Mouse (Mus musculus): Measurements from ENCODE around the gene Spryd4. TPM values are rescaled to one million over a fixed set of nuclear protein-coding genes. Genes with fewer than 3 reads are reported as not detected.
A peak's percentile ranks its signal among the peaks of the same experiment; 100 is the strongest.

The Spryd4 gene
- total and polyA plus RNA-seq, 2 experiments from 2014 or later = 20.8 to 22.7 TPM

DNA sequence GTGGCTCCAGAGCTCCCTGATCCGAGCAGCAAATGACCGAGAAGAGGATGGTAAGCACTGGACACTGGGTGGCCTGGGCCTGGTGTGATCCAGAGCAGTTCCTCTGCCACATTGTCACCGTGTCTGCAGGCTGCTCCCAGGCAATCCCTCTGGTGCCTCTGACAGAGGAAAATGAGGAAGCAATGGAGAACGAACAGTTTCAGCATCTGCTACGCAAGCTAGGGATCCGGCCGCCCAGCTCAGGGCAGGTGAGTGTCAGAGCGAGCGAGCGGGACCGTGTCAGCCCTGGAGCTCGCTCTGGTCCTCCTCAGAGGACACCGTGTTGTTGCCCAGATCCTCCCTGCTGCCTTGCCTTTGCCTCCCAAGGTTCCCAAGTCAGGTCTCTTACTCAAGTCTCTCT is 39.0 kb upstream of the Spryd4 start:
- no peak overlapping the region for H3K4me2 ChIP-seq (ENCODE audit: low read depth)
- no peak overlapping the region for H3K27ac ChIP-seq (ENCODE audit: low read depth, low read length)
- no peaks in the 10 kb centered on the region for H3K9me3 ChIP-seq (ENCODE audit: low read length)
- 95% methylated on average over 13 of the region's 13 CpGs for WGBS
- peaks cover 43% of the 10 kb centered on the region for H3K36me3 ChIP-seq (ENCODE audit: insufficient read depth)
- no peak overlapping the region for H3K4me3 ChIP-seq (ENCODE audit: low read depth, low read length)
- ATAC-seq (no peak), DNase-seq (no peak)
- no peak for TF ChIP-seq CTCF (IDR thresholded peaks at IDR 0.05; ENCODE audit: low read depth)
- H3K4me1 ChIP-seq (ENCODE audit: insufficient read depth) = no peaks in the 10 kb centered on the region
- no peak overlapping the region for H3K9ac ChIP-seq
- no peaks in the 10 kb centered on the region for H3K27me3 ChIP-seq (ENCODE audit: insufficient read depth, low read length)

DNA sequence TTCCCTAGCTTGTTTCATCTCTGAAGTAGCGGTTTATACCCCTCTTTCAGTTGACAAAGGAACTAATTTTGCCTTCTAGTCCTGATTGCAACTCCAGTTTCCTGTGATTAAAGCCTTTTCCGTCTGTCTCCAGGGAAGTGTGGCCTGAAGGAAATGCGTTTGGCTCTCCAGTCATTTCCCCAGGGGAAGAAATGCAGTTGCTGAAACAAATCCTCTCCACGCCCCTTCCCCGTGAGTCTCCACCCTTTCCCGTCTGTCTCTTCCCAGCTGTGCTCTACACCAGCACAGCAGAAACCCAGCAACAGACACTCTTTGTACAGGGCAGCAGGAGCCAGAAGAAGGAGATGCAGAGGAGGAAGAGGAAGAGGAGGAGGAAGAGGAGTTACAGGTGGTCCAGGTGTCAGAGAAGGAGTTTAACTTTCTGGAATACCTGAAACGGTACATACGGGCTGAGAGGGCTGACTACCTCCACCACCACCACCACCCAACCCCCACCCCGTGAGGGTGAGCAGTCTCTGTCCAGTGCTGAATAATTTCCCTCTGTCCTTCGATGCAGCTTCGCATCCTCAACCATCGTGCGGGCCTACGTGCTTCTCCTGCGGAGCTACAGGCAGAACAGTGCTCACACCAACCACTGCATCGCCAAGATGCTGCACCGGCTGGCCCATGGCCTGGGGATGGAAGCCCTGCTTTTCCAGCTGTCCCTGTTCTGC is 35.6 kb upstream of the Spryd4 start:
- H3K4me2 ChIP-seq (ENCODE audit: low read depth) = no peak overlapping the region
- H3K4me3 ChIP-seq (ENCODE audit: low read depth, low read length) = no peak overlapping the region
- no peaks in the 10 kb centered on the region for H3K27me3 ChIP-seq (ENCODE audit: insufficient read depth, low read length)
- TF ChIP-seq CTCF (IDR thresholded peaks at IDR 0.05; ENCODE audit: low read depth) = no peak
- no peaks in the 10 kb centered on the region for H3K4me1 ChIP-seq (ENCODE audit: insufficient read depth)
- H3K27ac ChIP-seq (ENCODE audit: low read depth, low read length) = no peak overlapping the region
- no peak overlapping the region for H3K9ac ChIP-seq
- H3K9me3 ChIP-seq (ENCODE audit: low read length) = no peaks in the 10 kb centered on the region
- DNase-seq (no peak), ATAC-seq (no peak)
- 85% methylated on average over 17 of the region's 17 CpGs for whole genome bisulfite sequencing
- peaks cover 51% of the 10 kb centered on the region for H3K36me3 ChIP-seq (ENCODE audit: insufficient read depth)

DNA sequence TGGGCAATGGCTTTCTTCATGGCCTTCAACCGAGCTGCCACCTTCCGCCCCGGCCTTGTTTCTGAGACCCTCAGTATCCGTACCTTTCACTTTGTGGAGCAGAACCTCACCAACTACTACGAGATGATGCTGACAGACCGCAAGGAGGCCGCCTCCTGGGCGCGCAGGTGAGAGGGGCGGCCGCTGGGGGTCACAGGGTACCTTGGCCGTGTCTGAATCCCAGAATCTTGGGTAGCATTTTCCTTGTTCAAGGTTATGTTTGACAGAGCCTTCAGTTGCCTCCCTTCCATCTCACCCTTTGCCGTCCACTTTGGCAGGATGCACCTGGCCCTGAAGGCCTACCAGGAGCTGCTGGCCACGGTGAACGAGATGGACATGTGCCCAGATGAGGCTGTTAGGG is 32.5 kb upstream of the Spryd4 start:
- DNase-seq = no peak
- no peak for TF ChIP-seq CTCF (IDR thresholded peaks at IDR 0.05; ENCODE audit: low read depth)
- no peaks in the 10 kb centered on the region for H3K27me3 ChIP-seq (ENCODE audit: insufficient read depth, low read length)
- H3K4me3 ChIP-seq (ENCODE audit: low read depth, low read length) = no peak overlapping the region
- H3K36me3 ChIP-seq (ENCODE audit: insufficient read depth) = peaks cover 31% of the 10 kb centered on the region; the same call in 1 of the 2 replicates
- H3K9me3 ChIP-seq (ENCODE audit: low read length) = no peaks in the 10 kb centered on the region
- H3K9ac ChIP-seq = no peak overlapping the region
- H3K4me2 ChIP-seq (ENCODE audit: low read depth) = no peak overlapping the region
- WGBS = 95% methylated on average over 15 of the region's 15 CpGs
- ATAC-seq = no peak
- H3K27ac ChIP-seq (ENCODE audit: low read depth, low read length) = no peak overlapping the region
- H3K4me1 ChIP-seq (ENCODE audit: insufficient read depth) = no peaks in the 10 kb centered on the region

DNA sequence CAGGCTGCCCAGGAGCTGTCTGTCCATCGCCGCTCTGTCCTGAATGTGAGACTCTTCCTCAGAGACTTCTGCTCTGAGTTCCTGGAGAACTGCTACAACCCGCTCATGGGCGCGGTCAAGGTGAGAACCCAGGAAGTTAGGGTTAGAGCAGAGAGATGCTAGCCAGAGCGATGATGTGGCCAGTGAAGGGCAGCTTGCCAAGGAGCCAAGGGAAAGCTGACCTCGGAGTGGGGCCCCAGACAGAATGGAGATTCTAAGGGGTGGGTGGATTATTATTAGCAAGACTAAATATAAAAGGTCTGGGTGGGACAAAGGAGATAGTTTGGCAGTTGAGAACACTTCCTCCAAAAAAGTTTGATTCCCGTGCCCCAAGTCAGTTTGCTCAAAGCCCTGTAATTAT is 31.6 kb upstream of the Spryd4 start:
- H3K36me3 ChIP-seq (ENCODE audit: insufficient read depth) = peaks cover 25% of the 10 kb centered on the region; the same call in 1 of the 2 replicates
- H3K4me1 ChIP-seq (ENCODE audit: insufficient read depth) = no peaks in the 10 kb centered on the region
- no peak overlapping the region for H3K4me2 ChIP-seq (ENCODE audit: low read depth)
- no peak overlapping the region for H3K4me3 ChIP-seq (ENCODE audit: low read depth, low read length)
- H3K9me3 ChIP-seq (ENCODE audit: low read length) = no peaks in the 10 kb centered on the region
- DNase-seq = no peak
- no peaks in the 10 kb centered on the region for H3K27me3 ChIP-seq (ENCODE audit: insufficient read depth, low read length)
- no peak overlapping the region for H3K27ac ChIP-seq (ENCODE audit: low read depth, low read length)
- 94% methylated on average over 8 of the region's 8 CpGs for WGBS
- ATAC-seq = no peak
- TF ChIP-seq CTCF (IDR thresholded peaks at IDR 0.05; ENCODE audit: low read depth) = no peak
- H3K9ac ChIP-seq = no peak overlapping the region

DNA sequence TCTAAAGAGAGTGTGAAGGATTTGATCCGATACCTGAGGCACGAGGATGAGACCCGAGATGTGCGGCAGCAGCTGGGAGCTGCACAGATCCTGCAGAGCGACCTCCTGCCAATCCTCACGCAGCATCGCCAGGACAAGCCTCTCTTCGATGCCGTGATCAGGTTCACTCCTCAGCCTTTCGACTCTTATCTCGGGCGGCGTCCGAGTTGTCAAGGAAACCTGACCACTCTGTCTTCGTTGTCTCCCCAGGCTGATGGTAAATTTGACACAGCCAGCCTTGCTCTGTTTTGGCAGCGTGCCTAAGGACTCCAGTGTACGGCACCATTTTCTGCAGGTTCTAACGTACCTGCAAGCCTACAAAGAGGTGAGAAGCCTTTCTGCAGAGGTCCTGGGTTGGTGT is 28.5 kb upstream of the Spryd4 start:
- no peaks in the 10 kb centered on the region for H3K27me3 ChIP-seq (ENCODE audit: insufficient read depth, low read length)
- 0 out of 2 replicates have a peak, but pooled peaks cover 14% of the 10 kb centered on the region for H3K36me3 ChIP-seq (ENCODE audit: insufficient read depth)
- 94% methylated on average over 18 of the region's 18 CpGs for WGBS
- TF ChIP-seq CTCF (IDR thresholded peaks at IDR 0.05; ENCODE audit: low read depth) = no peak
- H3K4me3 ChIP-seq (ENCODE audit: low read depth, low read length) = no peak overlapping the region
- ATAC-seq = no peak
- no peak overlapping the region for H3K4me2 ChIP-seq (ENCODE audit: low read depth)
- H3K4me1 ChIP-seq (ENCODE audit: insufficient read depth) = no peaks in the 10 kb centered on the region
- H3K9me3 ChIP-seq (ENCODE audit: low read length) = no peaks in the 10 kb centered on the region
- no peak for DNase-seq
- H3K27ac ChIP-seq (ENCODE audit: low read depth, low read length) = no peak overlapping the region
- no peak overlapping the region for H3K9ac ChIP-seq

DNA sequence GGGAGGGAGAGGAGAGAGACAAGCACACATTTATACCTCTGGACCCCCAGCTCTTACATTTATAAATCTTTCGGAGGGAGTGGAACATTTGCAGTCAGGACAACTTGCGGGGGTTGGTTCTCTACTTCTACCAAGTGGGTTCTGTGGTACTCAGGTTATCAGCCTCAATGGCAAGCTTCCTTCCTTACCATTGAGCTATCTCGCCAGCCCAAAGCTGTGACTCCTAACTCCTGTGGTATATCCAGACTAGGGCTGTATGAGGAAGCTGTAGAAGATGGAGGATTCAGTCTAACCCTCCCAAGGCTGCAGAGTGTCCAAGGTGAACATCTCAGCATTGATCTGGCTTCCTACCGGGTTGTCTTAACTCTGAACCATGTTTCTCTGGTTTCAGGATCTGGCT is 27.5 kb upstream of the Spryd4 start:
- DNase-seq (no peak), ATAC-seq (no peak)
- Histone ChIP-seq H3K9me3 (ENCODE audit: low read length) (no peaks in the 10 kb centered on the region), H3K27ac (ENCODE audit: low read depth, low read length) (no peak overlapping the region), H3K4me3 (ENCODE audit: low read depth, low read length) (no peak overlapping the region), H3K36me3 (ENCODE audit: insufficient read depth) (0 out of 2 replicates have a peak, but pooled peaks cover 8% of the 10 kb centered on the region), H3K27me3 (ENCODE audit: insufficient read depth, low read length) (no peaks in the 10 kb centered on the region), H3K4me1 (ENCODE audit: insufficient read depth) (no peaks in the 10 kb centered on the region), H3K9ac (no peak overlapping the region), H3K4me2 (ENCODE audit: low read depth) (no peak overlapping the region)
- 97% methylated on average over 4 of the region's 4 CpGs for WGBS
- no peak for TF ChIP-seq CTCF (IDR thresholded peaks at IDR 0.05; ENCODE audit: low read depth)

DNA sequence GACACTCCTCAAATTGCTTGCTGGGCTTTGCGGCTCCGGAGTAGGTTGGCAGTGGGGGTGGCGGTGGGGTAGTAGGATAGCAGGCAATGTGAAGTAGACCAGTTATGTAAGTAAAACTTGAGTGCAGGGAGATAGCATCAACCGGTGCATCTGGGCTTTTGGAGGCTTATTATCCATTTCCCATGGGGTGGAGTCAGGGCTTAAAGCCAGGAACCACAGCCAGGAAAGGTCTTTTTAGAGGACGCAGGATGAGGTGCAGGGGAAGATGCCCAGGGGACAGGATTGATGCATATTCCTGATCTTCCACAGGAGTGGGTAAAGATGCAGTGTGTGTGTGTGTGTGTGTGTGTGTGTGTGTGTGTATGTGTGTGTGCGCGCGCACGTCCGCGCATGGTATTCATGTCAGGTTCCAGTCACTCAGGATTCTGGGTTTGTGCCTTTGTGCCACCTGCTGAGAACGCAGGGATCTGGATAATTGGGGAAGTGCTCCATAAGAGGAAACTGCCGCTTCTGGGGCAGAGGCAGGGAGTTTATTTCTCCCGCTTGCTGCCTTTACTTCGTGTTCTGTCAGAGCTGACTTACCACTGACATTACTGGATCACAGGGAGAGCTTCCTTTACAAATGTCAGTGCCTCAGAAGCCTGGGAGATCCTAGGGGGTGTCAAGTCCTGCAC is 26.3 kb upstream of the Spryd4 start:
- H3K4me1 ChIP-seq (ENCODE audit: insufficient read depth) = no peaks in the 10 kb centered on the region
- no peak for TF ChIP-seq CTCF (IDR thresholded peaks at IDR 0.05; ENCODE audit: low read depth)
- H3K27ac ChIP-seq (ENCODE audit: low read depth, low read length) = no peak overlapping the region
- H3K27me3 ChIP-seq (ENCODE audit: insufficient read depth, low read length) = no peaks in the 10 kb centered on the region
- H3K4me3 ChIP-seq (ENCODE audit: low read depth, low read length) = no peak overlapping the region
- no peaks in the 10 kb centered on the region for H3K9me3 ChIP-seq (ENCODE audit: low read length)
- 61% methylated on average over 15 of the region's 15 CpGs for WGBS
- H3K9ac ChIP-seq = no peak overlapping the region
- H3K36me3 ChIP-seq (ENCODE audit: insufficient read depth) = 0 out of 2 replicates have a peak, but pooled peaks cover 3% of the 10 kb centered on the region
- peak; percentile 14 for DNase-seq
- H3K4me2 ChIP-seq (ENCODE audit: low read depth) = no peak overlapping the region
- ATAC-seq = no peak

All from forebrain, postnatal 0 days (tissue).